Mouse (Mus musculus): ENCODE measurements around the gene Dap3.

- TF ChIP-seq CTCF (IDR thresholded peaks at IDR 0.05) (no peak), EP300 (IDR thresholded peaks at IDR 0.05; ENCODE audit: insufficient read depth, low read depth, low read length) (no peak), POLR2A (IDR thresholded peaks at IDR 0.05; ENCODE audit: insufficient read depth, low read depth, low read length) (no peak)
Observed at GRCm38 (mm10) chr3:88906393-88907159, 44.4 kb downstream of the Dap3 start.

All from heart, adult 2 months (tissue).